In the genomic region with DNA sequence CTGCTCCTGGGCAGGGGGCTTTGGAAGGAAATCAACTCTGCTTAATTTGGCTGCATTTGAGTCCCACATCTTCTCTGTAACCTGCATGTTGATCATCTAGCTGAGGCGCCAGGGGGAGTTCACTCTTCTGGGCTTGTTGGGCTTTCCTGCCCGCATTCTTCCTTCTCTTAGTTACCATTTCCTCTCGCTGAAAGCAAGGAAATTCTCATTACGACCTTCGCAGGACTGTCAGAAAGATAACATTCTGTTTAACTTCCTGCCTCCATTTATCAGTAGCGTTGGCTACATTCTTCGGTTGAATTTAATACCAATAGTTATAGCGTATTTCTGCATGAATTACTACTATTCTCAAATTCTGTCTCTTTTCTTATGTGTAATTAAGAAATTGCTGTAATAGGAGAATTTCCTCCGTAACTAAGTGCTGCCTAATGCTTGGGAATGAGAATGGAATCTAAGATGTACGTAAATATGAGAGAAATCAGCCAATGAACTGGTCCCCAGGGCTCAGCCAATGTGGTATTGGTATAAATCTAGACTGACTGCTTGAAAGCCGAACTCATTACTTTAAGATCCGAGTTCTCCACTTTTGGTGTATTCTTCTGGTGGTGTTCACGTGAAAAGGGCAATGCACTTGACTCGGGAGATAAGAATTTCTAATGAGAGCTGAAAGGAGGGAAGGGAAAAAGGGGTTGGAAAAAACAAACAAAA, we compare ENCODE assay signal across 13 mouse cellular contexts.
DNase-seq lines count a peak whose midpoint lies in the region; ATAC-seq and TF ChIP-seq lines count a peak whose summit lies in the region.
"Had no signal": no experiment of that assay in that cellular context is flagged by ENCODE, and none has a peak within 500 bp of the region (broad histone marks: within the 10 kb centered on the region; RNA-seq: fewer than 3 reads in every experiment).

No protein-coding gene starts in this region.

- H3K4me2 ChIP-seq in embryonic facial prominence, embryonic 13.5 days, result peak overlapping the region; percentile 23
- peak overlapping the region; percentile 21; the same call in 1 of the 2 replicates for H3K4me2 ChIP-seq in liver, embryonic 15.5 days
- no peak overlapping the region for H3K4me2 ChIP-seq in forebrain, embryonic 15.5 days (replicated peaks)
- H3K4me2 ChIP-seq: hindbrain, embryonic 14.5 days had no signal

- H3K9ac ChIP-seq in embryonic facial prominence, embryonic 13.5 days, result peak overlapping the region; percentile 32; the same call in 1 of the 2 replicates
- H3K9ac ChIP-seq in liver, embryonic 15.5 days, result no peak overlapping the region
- no peak overlapping the region for H3K9ac ChIP-seq in forebrain, embryonic 15.5 days (replicated peaks)
- H3K9ac ChIP-seq: hindbrain, embryonic 14.5 days had no signal

- 0 out of 2 replicates have a peak overlapping the region, but pooled peaks have one; percentile 28 for H3K27ac ChIP-seq in layer of hippocampus, adult 2 months
- H3K27ac ChIP-seq in embryonic facial prominence, embryonic 13.5 days, result peak overlapping the region; percentile 96
- H3K27ac ChIP-seq in liver, embryonic 15.5 days (replicated peaks), result no peak overlapping the region
- no peak overlapping the region for H3K27ac ChIP-seq in forebrain, embryonic 15.5 days (replicated peaks)
- H3K27ac ChIP-seq: hindbrain, embryonic 14.5 days had no signal

- WGBS in embryonic facial prominence, embryonic 13.5 days, result 39% methylated on average over 14 of the region's 14 CpGs
- WGBS in liver, embryonic 15.5 days (ENCODE audit: insufficient replicate concordance), result 18% methylated on average over 14 of the region's 14 CpGs
- 83% methylated on average over 14 of the region's 14 CpGs for WGBS in forebrain, embryonic 15.5 days

- peaks cover 52% of the 10 kb centered on the region for H3K4me1 ChIP-seq in embryonic facial prominence, embryonic 13.5 days
- H3K4me1 ChIP-seq in liver, embryonic 15.5 days (replicated peaks), result peaks cover 27% of the 10 kb centered on the region
- H3K4me1 ChIP-seq in forebrain, embryonic 15.5 days, result peaks cover 15% of the 10 kb centered on the region

- no peaks in the 10 kb centered on the region for H3K27me3 ChIP-seq in embryonic facial prominence, embryonic 13.5 days
- H3K27me3 ChIP-seq in liver, embryonic 15.5 days, result no peaks in the 10 kb centered on the region
- no peaks in the 10 kb centered on the region for H3K27me3 ChIP-seq in forebrain, embryonic 15.5 days

- peaks cover under 1% of the 10 kb centered on the region; the same call in 1 of the 2 replicates for H3K9me3 ChIP-seq in embryonic facial prominence, embryonic 13.5 days
- H3K9me3 ChIP-seq in liver, embryonic 15.5 days (replicated peaks), result no peaks in the 10 kb centered on the region
- H3K9me3 ChIP-seq in forebrain, embryonic 15.5 days, result no peaks in the 10 kb centered on the region

- H3K4me3 ChIP-seq in layer of hippocampus, adult 2 months, result no peak overlapping the region
- no peak overlapping the region for H3K4me3 ChIP-seq in embryonic facial prominence, embryonic 13.5 days
- no peak overlapping the region for H3K4me3 ChIP-seq in liver, embryonic 15.5 days (replicated peaks)
- H3K4me3 ChIP-seq in forebrain, embryonic 15.5 days, result no peak overlapping the region

- peak; percentile 88 for DNase-seq in heart, adult 11 months
- DNase-seq in heart, adult 9 months (ENCODE audit: low spot score in 2 of 2), result no peak
- DNase-seq in layer of hippocampus, adult 2 months (ENCODE audit: low spot score in 2 of 2), result peak in 1 of 2 experiments; percentile 3
- no peak for DNase-seq in layer of hippocampus, adult 8-10 months (ENCODE audit: low spot score in 2 of 2)
- DNase-seq in adrenal gland, adult 8-10 months, result no peak
- DNase-seq: layer of hippocampus, adult 9-11 months; left cerebral cortex, postnatal 4 days; thymus, postnatal 25 days had no signal

- no peak for TF ChIP-seq CTCF in layer of hippocampus, adult 2 months (conservative IDR thresholded peaks at IDR 0.05)

- peaks cover 18% of the 10 kb centered on the region for H3K36me3 ChIP-seq in embryonic facial prominence, embryonic 13.5 days
- H3K36me3 ChIP-seq in liver, embryonic 15.5 days (replicated peaks), result no peaks in the 10 kb centered on the region
- H3K36me3 ChIP-seq in forebrain, embryonic 15.5 days, result no peaks in the 10 kb centered on the region

- ATAC-seq in embryonic facial prominence, embryonic 13.5 days (ENCODE audit: insufficient number of reproducible peaks, insufficient read depth, low FRiP score, low TSS enrichment, low read depth), result no peak
- ATAC-seq in liver, embryonic 15.5 days (ENCODE audit: insufficient read depth), result no peak
- ATAC-seq in forebrain, embryonic 15.5 days (replicated peaks), result no peak
- ATAC-seq: midbrain, embryonic 16.5 days had no signal

Comparison
In these comparisons a context has a peak if more than half of its experiments do, and no peak if none do; other contexts are left out.
1. H3K27ac ChIP-seq: peak in layer of hippocampus, adult 2 months (single experiment) and embryonic facial prominence, embryonic 13.5 days (single experiment); none in liver, embryonic 15.5 days (single experiment) and forebrain, embryonic 15.5 days (single experiment).